Mouse (Mus musculus): ENCODE measurements around the gene Ifnab.

GRCm38 (mm10) chr4:88644359-88644758, 46.8 kb downstream of the Ifnab start, which contains the start of gene Ifna13:
- TF ChIP-seq CTCF (IDR thresholded peaks at IDR 0.05; ENCODE audit: low read depth, low read length) (no peak), POLR2A (IDR thresholded peaks at IDR 0.05; ENCODE audit: extremely low read depth, insufficient read depth, low read length) (no peak)

Data from liver, adult 2 months (tissue).